20 mouse cellular contexts compared by ENCODE assay signal in the genomic region with DNA sequence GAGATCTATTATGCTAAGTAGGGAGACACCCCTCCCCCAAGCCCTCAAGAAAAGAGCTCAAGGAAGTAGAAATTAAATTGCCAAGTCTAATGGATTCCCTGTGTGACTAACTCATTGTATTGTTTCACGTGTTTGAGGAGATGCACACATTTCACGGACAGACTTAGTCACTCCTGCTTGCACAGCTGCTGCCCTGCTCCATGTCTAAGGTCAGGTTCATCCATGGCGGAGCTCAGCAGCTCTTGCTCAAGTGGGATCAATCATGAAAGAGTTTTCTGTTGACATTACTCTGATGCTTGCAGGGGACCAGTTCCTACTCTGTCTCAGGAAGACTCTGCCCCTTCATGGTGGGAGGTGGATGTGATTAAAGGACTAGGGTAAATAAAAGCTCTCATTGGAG.
DNase-seq lines count a peak whose midpoint lies in the region; ATAC-seq and TF ChIP-seq lines count a peak whose summit lies in the region.
"Had no signal": no experiment of that assay in that cellular context is flagged by ENCODE, and none has a peak within 500 bp of the region (broad histone marks: within the 10 kb centered on the region; RNA-seq: fewer than 3 reads in every experiment).

No protein-coding gene starts in this region.

- peak; percentile 11 for DNase-seq in liver
- no peak for DNase-seq in liver, embryonic 11.5 days (ENCODE audit: low spot score)
- DNase-seq in brain, adult 2 months (ENCODE audit: low read depth, low spot score), result peak; percentile 53
- no peak for DNase-seq in kidney, postnatal 14 days
- DNase-seq in kidney, adult 2 months, result no peak
- no peak for DNase-seq in left cerebral cortex, postnatal 4 days
- DNase-seq: adrenal gland, postnatal 14 days; cerebellum, adult 2 months; lung, postnatal 10 days had no signal

- no peak for ATAC-seq in liver, embryonic 11.5 days (replicated peaks; ENCODE audit: low FRiP score)
- peak; percentile 67 for ATAC-seq in liver, embryonic 12.5 days
- ATAC-seq: CD4-positive, CD25-positive, alpha-beta regulatory T cell, adult 4 months; forebrain, embryonic 16.5 days; midbrain, embryonic 16.5 days had no signal

- no peak overlapping the region for H3K4me3 ChIP-seq in liver, embryonic 11.5 days (ENCODE audit: low read depth, low read length)
- H3K4me3 ChIP-seq in liver, embryonic 12.5 days, result no peak overlapping the region
- no peak overlapping the region for H3K4me3 ChIP-seq in kidney, adult 2 months (ENCODE audit: insufficient read depth, low read depth, low read length)
- H3K4me3 ChIP-seq: heart, embryonic 12.5 days; layer of hippocampus, adult 2 months; left cerebral cortex, adult 2 months; limb, embryonic 12.5 days; megakaryocyte, embryonic 14.5 days; neural tube, embryonic 12.5 days had no signal

- H3K4me2 ChIP-seq in liver, embryonic 11.5 days, result no peak overlapping the region
- no peak overlapping the region for H3K4me2 ChIP-seq in liver, embryonic 12.5 days
- H3K4me2 ChIP-seq: heart, embryonic 12.5 days; limb, embryonic 12.5 days; neural tube, embryonic 12.5 days had no signal

- TF ChIP-seq CTCF in kidney, adult 2 months (conservative IDR thresholded peaks at IDR 0.05; ENCODE audit: insufficient read depth, insufficient read length, low read depth, low read length), result no peak

- WGBS in liver, embryonic 11.5 days, result 63% methylated on average over 3 of the region's 3 CpGs
- 60% methylated on average over 3 of the region's 3 CpGs for WGBS in liver, embryonic 12.5 days (ENCODE audit: insufficient replicate concordance)
- 66% methylated on average over 3 of the region's 3 CpGs for WGBS in kidney, adult 2 months

- no peaks in the 10 kb centered on the region for H3K9me3 ChIP-seq in liver, embryonic 11.5 days (ENCODE audit: control insufficient read depth, low read length)
- no peaks in the 10 kb centered on the region for H3K9me3 ChIP-seq in liver, embryonic 12.5 days (replicated peaks)
- H3K9me3 ChIP-seq: G1E; heart, embryonic 12.5 days; neural tube, embryonic 12.5 days had no signal

- H3K4me1 ChIP-seq in liver, embryonic 11.5 days (replicated peaks; ENCODE audit: control insufficient read depth, insufficient read depth, low read length), result no peaks in the 10 kb centered on the region
- no peaks in the 10 kb centered on the region for H3K4me1 ChIP-seq in liver, embryonic 12.5 days
- no peaks in the 10 kb centered on the region for H3K4me1 ChIP-seq in kidney, adult 2 months (ENCODE audit: control insufficient read depth, insufficient read depth, low read length)
- H3K4me1 ChIP-seq: heart, embryonic 12.5 days; limb, embryonic 12.5 days; megakaryocyte, embryonic 14.5 days; neural tube, embryonic 12.5 days had no signal

- no peak overlapping the region for H3K9ac ChIP-seq in liver, embryonic 11.5 days (ENCODE audit: low read depth, low read length)
- no peak overlapping the region for H3K9ac ChIP-seq in liver, embryonic 12.5 days
- H3K9ac ChIP-seq: heart, embryonic 12.5 days; limb, embryonic 12.5 days; neural tube, embryonic 12.5 days had no signal

- H3K27ac ChIP-seq in liver, embryonic 11.5 days (ENCODE audit: low read depth, low read length), result no peak overlapping the region
- no peak overlapping the region for H3K27ac ChIP-seq in liver, embryonic 12.5 days
- no peak overlapping the region for H3K27ac ChIP-seq in kidney, adult 2 months (ENCODE audit: insufficient read depth, low read depth, low read length)
- H3K27ac ChIP-seq: layer of hippocampus, adult 2 months; left cerebral cortex, adult 2 months; limb, embryonic 12.5 days; neural tube, embryonic 12.5 days had no signal

- intact Hi-C loops in left cerebral cortex, postnatal 4 days (cut with DNase I), result no loop called here

- H3K36me3 ChIP-seq in liver, embryonic 11.5 days (ENCODE audit: control insufficient read depth, insufficient read depth, low read length), result no peaks in the 10 kb centered on the region
- H3K36me3 ChIP-seq in liver, embryonic 12.5 days, result no peaks in the 10 kb centered on the region
- no peaks in the 10 kb centered on the region for H3K36me3 ChIP-seq in kidney, adult 2 months (ENCODE audit: control insufficient read depth, insufficient read depth, low read length)
- H3K36me3 ChIP-seq: G1E; heart, embryonic 12.5 days; limb, embryonic 12.5 days; neural tube, embryonic 12.5 days had no signal

- no peak for TF ChIP-seq POLR2A in kidney, adult 2 months (IDR thresholded peaks at IDR 0.05; ENCODE audit: low read depth, low read length)

- no peaks in the 10 kb centered on the region for H3K27me3 ChIP-seq in liver, embryonic 11.5 days (replicated peaks; ENCODE audit: control insufficient read depth, insufficient read depth, low read length)
- no peaks in the 10 kb centered on the region for H3K27me3 ChIP-seq in liver, embryonic 12.5 days (replicated peaks)
- H3K27me3 ChIP-seq in kidney, adult 2 months (replicated peaks; ENCODE audit: control insufficient read depth, insufficient read depth, low read length), result no peaks in the 10 kb centered on the region; the same call in 1 of the 2 replicates
- H3K27me3 ChIP-seq: heart, embryonic 12.5 days; limb, embryonic 12.5 days; neural tube, embryonic 12.5 days had no signal

Comparison
In these comparisons a context has a peak if more than half of its experiments do, and no peak if none do; other contexts are left out.
1. DNase-seq: peak in liver (single experiment) and brain, adult 2 months (single experiment); none in liver, embryonic 11.5 days (single experiment), kidney, postnatal 14 days (single experiment), kidney, adult 2 months (single experiment) and left cerebral cortex, postnatal 4 days (single experiment).